Mouse (Mus musculus): Measurements from ENCODE around the gene Sergef. TPM values are rescaled to one million over a fixed set of nuclear protein-coding genes. Genes with fewer than 3 reads are reported as not detected.
"Not testable (repeated sequence)": the region's sequence is repeated elsewhere in the genome, so short reads cannot be mapped to it uniquely, and the experiment has no call there.

Gene Sergef
- polyA plus RNA-seq, 1 experiment from 2014 or later = 12.3 TPM

- Histone ChIP-seq H3K9me3 (ENCODE audit: control insufficient read depth, low read length) (no peaks in the 10 kb centered on the region), H3K9ac (ENCODE audit: low read depth, low read length) (no peak overlapping the region), H3K4me3 (ENCODE audit: low read depth, low read length) (no peak overlapping the region), H3K27ac (replicated peaks; ENCODE audit: low read depth, low read length) (no peak overlapping the region), H3K27me3 (replicated peaks; ENCODE audit: control insufficient read depth, insufficient read depth, low read length) (no peaks in the 10 kb centered on the region), H3K4me1 (ENCODE audit: control insufficient read depth, insufficient read depth, low read length) (no peaks in the 10 kb centered on the region), H3K36me3 (ENCODE audit: control insufficient read depth, insufficient read depth, low read length) (no peaks in the 10 kb centered on the region), H3K4me2 (ENCODE audit: low read depth, low read length) (no peak overlapping the region)
- WGBS = 82% methylated on average over 5 of the region's 5 CpGs
- DNase-seq (ENCODE audit: low spot score) (no peak), ATAC-seq (ENCODE audit: low read depth) (no peak)
These were observed 61.5 kb downstream of the Sergef start for GRCm38 (mm10) chr7:46578091-46578490.

- no peak for ATAC-seq (ENCODE audit: low read depth)
- Histone ChIP-seq H3K4me3 (ENCODE audit: low read depth, low read length) (no peak overlapping the region), H3K4me2 (ENCODE audit: low read depth, low read length) (no peak overlapping the region), H3K36me3 (ENCODE audit: control insufficient read depth, insufficient read depth, low read length) (no peaks in the 10 kb centered on the region), H3K9me3 (ENCODE audit: control insufficient read depth, low read length) (no peaks in the 10 kb centered on the region), H3K27ac (replicated peaks; ENCODE audit: low read depth, low read length) (no peak overlapping the region), H3K4me1 (ENCODE audit: control insufficient read depth, insufficient read depth, low read length) (no peaks in the 10 kb centered on the region), H3K9ac (ENCODE audit: low read depth, low read length) (no peak overlapping the region), H3K27me3 (replicated peaks; ENCODE audit: control insufficient read depth, insufficient read depth, low read length) (no peaks in the 10 kb centered on the region)
- WGBS = 92% methylated on average over 2 of the region's 2 CpGs
- DNase-seq (ENCODE audit: low spot score) = no peak
These were observed 63.7 kb downstream of the Sergef start for GRCm38 (mm10) chr7:46575897-46576296.

GRCm38 (mm10) chr7:46572803-46573594 lies 66.6 kb downstream of the Sergef start:
- WGBS = 74% methylated on average over 15 of the region's 15 CpGs
- no peak overlapping the region for H3K9ac ChIP-seq (ENCODE audit: low read depth, low read length)
- H3K9me3 ChIP-seq (ENCODE audit: control insufficient read depth, low read length) = no peaks in the 10 kb centered on the region
- H3K4me1 ChIP-seq (ENCODE audit: control insufficient read depth, insufficient read depth, low read length) = no peaks in the 10 kb centered on the region
- no peaks in the 10 kb centered on the region for H3K36me3 ChIP-seq (ENCODE audit: control insufficient read depth, insufficient read depth, low read length)
- H3K27me3 ChIP-seq (replicated peaks; ENCODE audit: control insufficient read depth, insufficient read depth, low read length) = no peaks in the 10 kb centered on the region
- H3K4me2 ChIP-seq (ENCODE audit: low read depth, low read length) = no peak overlapping the region
- no peak overlapping the region for H3K27ac ChIP-seq (replicated peaks; ENCODE audit: low read depth, low read length)
- no peak for ATAC-seq (ENCODE audit: low read depth)
- no peak overlapping the region for H3K4me3 ChIP-seq (ENCODE audit: low read depth, low read length)
- peak; percentile 29 for DNase-seq (ENCODE audit: low spot score)

- Histone ChIP-seq H3K36me3 (ENCODE audit: control insufficient read depth, insufficient read depth, low read length) (0 out of 2 replicates have a peak, but pooled peaks cover 11% of the 10 kb centered on the region), H3K9me3 (ENCODE audit: control insufficient read depth, low read length) (peaks cover 13% of the 10 kb centered on the region; the same call in 1 of the 2 replicates)
- H3K4me2 ChIP-seq (ENCODE audit: low read depth, low read length); H3K4me3 ChIP-seq (ENCODE audit: low read depth, low read length); H3K27ac ChIP-seq (replicated peaks; ENCODE audit: low read depth, low read length); DNase-seq (ENCODE audit: low spot score); ATAC-seq (ENCODE audit: low read depth); H3K9ac ChIP-seq (ENCODE audit: low read depth, low read length); H3K27me3 ChIP-seq (replicated peaks; ENCODE audit: control insufficient read depth, insufficient read depth, low read length); H3K4me1 ChIP-seq (ENCODE audit: control insufficient read depth, insufficient read depth, low read length): not testable (repeated sequence)
- WGBS = 69% methylated on average over 9 of the region's 9 CpGs
These were observed 70.1 kb downstream of the Sergef start for GRCm38 (mm10) chr7:46569509-46569908.

- no peak overlapping the region for H3K9ac ChIP-seq (ENCODE audit: low read depth, low read length)
- 88% methylated on average over 8 of the region's 8 CpGs for WGBS
- H3K4me1 ChIP-seq (ENCODE audit: control insufficient read depth, insufficient read depth, low read length) = no peaks in the 10 kb centered on the region
- 0 out of 2 replicates have a peak, but pooled peaks cover 11% of the 10 kb centered on the region for H3K36me3 ChIP-seq (ENCODE audit: control insufficient read depth, insufficient read depth, low read length)
- H3K27ac ChIP-seq (replicated peaks; ENCODE audit: low read depth, low read length) = no peak overlapping the region
- no peak for DNase-seq (ENCODE audit: low spot score)
- no peaks in the 10 kb centered on the region for H3K27me3 ChIP-seq (replicated peaks; ENCODE audit: control insufficient read depth, insufficient read depth, low read length)
- no peak overlapping the region for H3K4me2 ChIP-seq (ENCODE audit: low read depth, low read length)
- ATAC-seq (ENCODE audit: low read depth) = no peak
- H3K4me3 ChIP-seq (ENCODE audit: low read depth, low read length) = no peak overlapping the region
- H3K9me3 ChIP-seq (ENCODE audit: control insufficient read depth, low read length) = peaks cover 13% of the 10 kb centered on the region; the same call in 1 of the 2 replicates
These were observed 73.1 kb downstream of the Sergef start for GRCm38 (mm10) chr7:46566318-46567007.

- Histone ChIP-seq H3K36me3 (ENCODE audit: control insufficient read depth, insufficient read depth, low read length) (0 out of 2 replicates have a peak, but pooled peaks cover 11% of the 10 kb centered on the region), H3K4me3 (ENCODE audit: low read depth, low read length) (no peak overlapping the region), H3K4me2 (ENCODE audit: low read depth, low read length) (no peak overlapping the region), H3K9ac (ENCODE audit: low read depth, low read length) (no peak overlapping the region), H3K27ac (replicated peaks; ENCODE audit: low read depth, low read length) (no peak overlapping the region), H3K9me3 (ENCODE audit: control insufficient read depth, low read length) (peaks cover 13% of the 10 kb centered on the region; the same call in 1 of the 2 replicates), H3K4me1 (ENCODE audit: control insufficient read depth, insufficient read depth, low read length) (no peaks in the 10 kb centered on the region), H3K27me3 (replicated peaks; ENCODE audit: control insufficient read depth, insufficient read depth, low read length) (no peaks in the 10 kb centered on the region)
- 96% methylated on average over 7 of the region's 7 CpGs for WGBS
- ATAC-seq (ENCODE audit: low read depth) (no peak), DNase-seq (ENCODE audit: low spot score) (no peak)
These were observed 74.2 kb downstream of the Sergef start for GRCm38 (mm10) chr7:46565374-46565773.

GRCm38 (mm10) chr7:46563801-46564200 lies 75.8 kb downstream of the Sergef start:
- Histone ChIP-seq H3K9ac (ENCODE audit: low read depth, low read length) (no peak overlapping the region), H3K36me3 (ENCODE audit: control insufficient read depth, insufficient read depth, low read length) (0 out of 2 replicates have a peak, but pooled peaks cover 11% of the 10 kb centered on the region), H3K4me1 (ENCODE audit: control insufficient read depth, insufficient read depth, low read length) (no peaks in the 10 kb centered on the region), H3K4me2 (ENCODE audit: low read depth, low read length) (no peak overlapping the region), H3K27ac (replicated peaks; ENCODE audit: low read depth, low read length) (no peak overlapping the region), H3K27me3 (replicated peaks; ENCODE audit: control insufficient read depth, insufficient read depth, low read length) (no peaks in the 10 kb centered on the region), H3K4me3 (ENCODE audit: low read depth, low read length) (no peak overlapping the region), H3K9me3 (ENCODE audit: control insufficient read depth, low read length) (peaks cover 13% of the 10 kb centered on the region; the same call in 1 of the 2 replicates)
- DNase-seq (ENCODE audit: low spot score) (no peak), ATAC-seq (ENCODE audit: low read depth) (no peak)

GRCm38 (mm10) chr7:46560061-46560460 lies 79.5 kb downstream of the Sergef start:
- ATAC-seq (ENCODE audit: low read depth) (no peak), DNase-seq (ENCODE audit: low spot score) (no peak)
- Histone ChIP-seq H3K9ac (ENCODE audit: low read depth, low read length) (no peak overlapping the region), H3K9me3 (ENCODE audit: control insufficient read depth, low read length) (peaks cover 3% of the 10 kb centered on the region; the same call in 1 of the 2 replicates), H3K4me2 (ENCODE audit: low read depth, low read length) (no peak overlapping the region), H3K4me3 (ENCODE audit: low read depth, low read length) (no peak overlapping the region), H3K36me3 (ENCODE audit: control insufficient read depth, insufficient read depth, low read length) (no peaks in the 10 kb centered on the region), H3K27me3 (replicated peaks; ENCODE audit: control insufficient read depth, insufficient read depth, low read length) (no peaks in the 10 kb centered on the region), H3K4me1 (ENCODE audit: control insufficient read depth, insufficient read depth, low read length) (no peaks in the 10 kb centered on the region), H3K27ac (replicated peaks; ENCODE audit: low read depth, low read length) (no peak overlapping the region)
- WGBS = 88% methylated on average over 2 of the region's 2 CpGs

All from embryonic facial prominence, embryonic 14.5 days (tissue).